Mouse (Mus musculus): ENCODE measurements around the gene Ccdc71.

Ccdc71 gene

DNA sequence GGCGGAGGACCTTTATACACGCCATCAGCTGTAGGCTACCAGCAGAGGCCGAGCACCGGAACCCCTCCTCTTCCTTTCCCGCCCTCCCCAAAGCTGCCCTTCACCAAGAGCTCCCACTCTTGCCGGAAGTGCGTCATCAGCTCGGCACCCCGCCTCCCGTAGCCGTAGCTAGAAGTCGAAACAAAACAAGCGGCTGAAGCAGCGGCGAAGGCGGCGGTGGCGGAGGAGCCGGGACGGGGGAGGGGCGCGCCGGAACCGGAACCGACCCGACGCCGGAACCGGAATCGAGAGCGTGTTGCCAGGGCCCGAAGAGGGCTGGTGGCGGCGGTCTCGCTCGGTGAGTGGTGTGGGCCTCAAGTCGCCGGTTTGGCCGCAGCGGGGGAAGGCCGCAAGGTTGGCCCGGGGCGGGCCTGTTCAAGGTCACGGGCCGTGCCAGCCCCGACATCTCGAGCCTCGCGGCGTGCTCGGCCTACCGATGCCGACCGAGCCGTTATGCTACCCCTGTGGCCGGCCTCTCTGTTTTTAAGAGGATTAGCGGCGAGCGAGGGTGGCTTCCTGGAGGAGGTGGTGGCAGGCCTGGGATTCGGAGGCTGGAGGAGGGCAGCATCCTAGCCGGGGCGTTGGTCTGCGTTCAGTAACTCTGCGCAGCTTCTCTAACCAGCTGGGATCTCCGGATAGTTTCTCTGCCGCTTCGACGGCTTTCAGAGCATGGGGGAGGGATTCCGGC lies 30.4 kb downstream of the Ccdc71 start, which contains the start of gene Usp19:
TSS of gene Usp19 (plus strand) at position 44 of the 727 bp plus-strand sequence.
- DNase-seq = peak; percentile 95 to 97

DNA sequence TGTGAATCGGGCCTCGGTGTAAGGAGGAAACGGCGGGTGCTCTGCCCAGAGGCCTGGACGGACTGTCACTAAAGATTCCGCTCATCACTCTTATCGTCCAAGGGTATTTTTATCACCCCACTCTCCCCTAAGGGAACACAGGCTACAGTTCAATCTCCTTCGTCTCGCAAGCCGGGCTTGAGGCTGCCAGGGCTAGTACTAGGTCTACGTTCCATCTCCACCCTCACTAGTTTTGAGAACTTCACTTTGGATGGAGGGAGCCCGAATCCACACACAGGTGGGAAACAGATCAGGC lies 30.9 kb downstream of the Ccdc71 start:
- DNase-seq = no peak

DNA sequence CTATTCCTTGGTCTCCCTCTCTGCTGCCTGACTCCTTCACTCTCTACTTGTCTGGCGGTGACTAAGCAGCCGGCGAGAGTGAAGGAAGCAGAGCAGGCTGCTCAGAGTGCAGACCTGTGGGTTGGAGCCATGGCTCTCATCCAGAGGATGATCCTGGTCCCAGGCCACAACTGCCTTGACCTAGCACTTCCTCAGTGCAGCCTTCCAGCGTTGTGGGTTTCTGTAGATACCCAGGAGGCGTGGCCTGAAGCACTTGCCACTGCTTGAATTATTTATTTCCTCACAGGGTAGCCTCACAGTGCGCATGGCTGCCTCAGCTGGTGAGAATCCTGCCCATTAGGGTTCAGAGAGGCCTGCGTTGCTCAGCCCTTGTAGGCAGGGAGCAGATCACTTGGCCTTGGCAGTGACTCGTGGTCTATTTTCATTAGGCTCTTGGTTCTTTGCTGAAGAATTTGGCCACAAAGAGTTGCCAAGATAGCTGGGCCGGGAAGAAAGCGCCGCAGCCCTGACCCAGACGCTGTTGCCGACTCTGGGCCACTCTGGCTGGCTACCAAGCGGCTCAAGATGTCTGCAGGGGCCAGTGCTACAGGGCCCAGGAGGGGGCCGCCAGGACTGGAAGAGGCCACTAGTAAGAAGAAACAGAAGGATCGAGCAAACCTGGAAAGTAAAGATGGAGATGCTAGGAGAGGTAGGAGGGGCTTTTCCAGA lies 31.9 kb downstream of the Ccdc71 start:
- peak in 1 of 2 experiments; percentile 19 for DNase-seq

DNA sequence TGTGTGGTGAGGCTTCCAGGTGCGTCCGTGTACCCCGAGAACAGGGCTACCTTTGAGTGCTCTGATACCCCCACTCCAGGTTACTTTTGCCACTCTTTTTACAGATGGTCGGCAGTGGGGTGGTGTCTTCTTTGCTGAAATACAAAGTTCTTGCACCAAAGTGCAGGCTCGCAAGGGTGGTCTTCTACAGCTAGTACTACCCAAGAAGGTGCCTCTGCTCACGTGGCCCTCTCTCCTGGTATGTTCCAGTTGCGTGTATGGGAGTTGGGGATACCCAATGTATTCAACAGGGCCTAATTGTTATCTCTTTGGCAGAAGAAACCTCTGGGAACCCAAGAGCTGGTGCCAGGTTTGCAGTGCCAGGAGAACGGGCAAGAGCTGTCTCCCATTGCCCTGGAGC lies 32.9 kb downstream of the Ccdc71 start:
- DNase-seq = peak in 1 of 2 experiments; percentile 2

DNA sequence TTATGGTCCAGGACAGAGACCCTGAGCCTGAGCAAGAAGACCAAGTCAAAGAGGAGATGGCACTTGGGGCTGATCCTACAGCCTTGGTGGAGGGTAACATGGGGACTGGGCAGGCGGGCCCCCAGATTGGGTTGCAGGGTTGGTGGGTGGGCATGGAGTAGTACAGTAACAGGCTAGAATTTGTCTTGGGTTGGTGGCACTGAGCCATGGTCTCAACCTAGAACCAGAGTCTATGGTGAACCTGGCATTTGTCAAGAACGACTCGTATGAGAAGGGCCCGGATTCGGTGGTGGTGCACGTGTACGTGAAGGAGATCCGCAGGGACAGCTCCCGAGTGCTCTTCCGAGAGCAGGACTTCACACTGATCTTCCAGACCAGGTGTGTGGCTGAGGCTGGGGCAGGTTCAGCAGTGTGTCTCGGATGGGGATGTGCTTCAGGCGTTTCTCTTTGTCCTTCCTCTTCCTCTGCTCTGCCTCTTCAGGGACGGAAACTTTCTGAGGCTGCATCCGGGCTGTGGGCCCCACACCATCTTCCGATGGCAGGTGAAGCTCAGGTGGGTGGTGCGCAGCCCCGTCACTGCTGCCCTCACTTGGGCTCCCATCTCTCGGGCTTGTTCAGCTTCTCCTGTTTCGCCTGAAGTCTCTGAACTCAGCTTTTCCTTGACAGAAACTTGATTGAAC lies 34.0 kb downstream of the Ccdc71 start:
- DNase-seq = peak in 1 of 2 experiments; percentile 10

DNA sequence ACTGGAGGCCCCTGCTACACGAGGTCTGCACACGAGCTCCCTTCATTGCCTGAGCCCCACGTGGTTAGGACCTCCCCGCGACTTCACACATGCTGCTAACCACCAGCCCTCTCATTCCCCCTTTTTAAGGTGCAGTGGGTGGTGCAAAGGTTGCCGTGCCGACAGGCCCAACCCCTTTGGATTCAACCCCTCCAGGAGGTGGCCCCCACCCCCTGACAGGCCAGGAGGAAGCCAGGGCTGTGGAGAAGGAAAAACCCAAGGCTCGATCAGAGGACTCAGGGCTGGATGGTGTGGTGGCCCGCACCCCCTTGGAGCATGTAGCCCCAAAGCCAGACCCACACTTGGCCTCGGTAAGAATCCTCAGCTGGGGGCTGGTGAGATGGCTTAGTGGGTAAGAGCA lies 34.6 kb downstream of the Ccdc71 start:
- DNase-seq = peak in 1 of 2 experiments; percentile 4

DNA sequence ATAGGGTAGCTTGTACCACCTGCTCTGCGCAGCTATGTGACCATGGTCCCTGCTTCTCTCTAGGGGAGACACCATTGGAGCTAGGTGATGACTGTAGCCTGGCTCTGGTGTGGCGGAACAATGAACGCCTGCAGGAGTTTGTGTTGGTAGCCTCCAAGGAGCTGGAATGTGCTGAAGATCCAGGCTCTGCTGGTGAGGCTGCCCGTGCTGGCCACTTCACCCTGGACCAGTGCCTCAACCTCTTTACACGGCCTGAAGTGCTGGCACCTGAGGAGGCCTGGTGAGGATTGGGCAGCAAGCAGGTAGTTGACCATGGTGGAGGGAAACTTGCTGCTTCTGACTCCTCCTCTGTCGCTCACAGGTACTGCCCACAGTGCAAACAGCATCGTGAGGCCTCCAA lies 38.9 kb downstream of the Ccdc71 start:
- no peak for DNase-seq

DNA sequence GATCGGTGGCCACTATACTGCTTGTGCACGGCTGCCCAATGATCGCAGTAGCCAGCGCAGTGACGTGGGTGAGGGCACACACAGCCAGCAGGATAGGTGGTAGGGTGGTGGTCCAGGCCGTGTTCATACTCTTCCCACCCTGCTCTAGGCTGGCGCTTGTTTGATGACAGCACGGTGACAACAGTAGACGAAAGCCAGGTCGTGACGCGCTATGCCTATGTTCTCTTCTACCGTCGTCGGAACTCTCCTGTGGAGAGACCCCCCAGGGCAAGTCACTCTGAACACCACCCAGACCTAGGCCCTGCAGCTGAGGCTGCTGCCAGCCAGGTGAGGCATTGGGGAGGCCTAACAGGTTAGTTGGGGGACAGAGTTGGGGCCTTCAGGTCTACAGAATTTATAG lies 39.6 kb downstream of the Ccdc71 start:
- DNase-seq = no peak

DNA sequence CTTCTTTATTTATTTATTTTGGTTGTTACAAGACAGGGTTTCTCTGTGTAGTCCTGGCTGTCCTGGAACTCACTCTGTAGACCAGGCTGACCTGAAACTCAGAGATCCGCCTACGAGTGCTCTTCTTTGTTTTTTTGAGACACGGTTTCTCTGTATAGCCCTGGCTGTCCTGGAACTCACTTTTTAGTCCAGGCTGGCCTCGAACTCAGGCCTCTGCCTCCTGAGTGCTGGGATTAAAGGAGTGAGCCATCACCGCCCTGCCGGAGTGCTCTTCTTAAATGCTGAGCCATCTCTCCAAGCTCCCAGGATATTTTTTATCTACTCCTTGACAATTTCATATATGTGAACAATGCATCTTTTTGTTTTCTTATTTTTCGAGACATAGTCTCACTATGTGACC lies 46.6 kb downstream of the Ccdc71 start:
- DNase-seq = no peak

DNA sequence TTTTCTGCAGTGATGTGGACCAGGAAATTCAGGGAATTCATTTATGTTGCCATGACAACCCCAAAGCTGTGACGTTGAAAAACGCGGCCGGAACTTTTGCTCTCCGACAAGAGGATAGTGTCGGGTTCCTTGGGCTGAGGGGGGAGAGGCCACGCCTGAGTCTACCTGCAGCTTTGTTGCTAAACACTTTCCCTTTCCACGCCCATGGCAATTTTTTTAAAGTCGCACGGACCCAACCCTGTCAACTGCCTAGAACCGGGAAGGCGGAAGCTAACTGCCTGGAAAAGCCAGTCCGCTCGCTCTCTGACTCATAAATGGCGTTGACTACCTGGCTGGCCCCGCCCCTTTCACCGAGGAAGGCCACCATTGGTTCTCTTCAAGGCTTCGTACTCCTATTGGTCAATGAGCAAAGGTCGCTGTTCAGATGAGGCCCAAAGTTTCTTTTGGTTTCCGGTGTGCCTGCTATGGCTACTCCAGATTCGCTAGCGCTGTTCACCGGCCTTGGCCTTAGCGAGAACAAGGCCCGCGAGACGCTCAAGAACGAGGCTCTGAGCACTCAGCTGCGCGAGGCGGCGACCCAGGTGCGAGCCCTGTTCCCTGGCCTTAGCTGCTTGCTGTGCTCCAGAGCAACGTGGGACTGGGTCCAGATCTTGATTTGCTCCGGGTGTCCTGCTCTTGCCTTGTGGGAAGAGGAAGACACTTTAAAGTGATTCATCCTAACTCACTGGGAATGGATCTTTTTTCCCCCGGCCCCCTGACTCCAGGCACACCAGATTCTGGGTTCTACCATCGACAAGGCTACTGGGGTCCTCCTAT lies 47.5 kb downstream of the Ccdc71 start, which contains the start of gene Qars:
TSS of gene Qars (plus strand) at position 88 of the 816 bp plus-strand sequence.
- peak; percentile 94 to 95 for DNase-seq

DNA sequence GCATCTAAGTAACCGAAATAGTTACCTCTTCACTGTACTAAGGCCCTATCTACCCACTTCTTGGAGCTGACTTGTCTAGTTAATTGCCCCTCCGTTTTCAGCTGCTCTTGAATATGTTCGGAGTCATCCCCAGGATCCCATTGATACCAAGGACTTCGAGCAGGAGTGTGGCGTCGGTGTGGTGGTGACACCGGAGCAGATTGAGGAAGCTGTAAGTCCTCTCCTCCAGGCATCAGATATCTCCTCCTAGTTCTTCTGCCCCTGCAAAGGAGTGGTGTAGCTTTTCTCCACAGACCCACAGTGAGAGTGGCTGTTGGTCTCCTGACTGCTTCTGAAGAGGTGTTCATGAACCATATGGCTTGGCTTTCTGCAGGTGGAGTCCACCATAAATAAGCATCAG lies 48.4 kb downstream of the Ccdc71 start:
- DNase-seq = no peak
